Mouse (Mus musculus): ENCODE data around the gene Kazald1.

DNA sequence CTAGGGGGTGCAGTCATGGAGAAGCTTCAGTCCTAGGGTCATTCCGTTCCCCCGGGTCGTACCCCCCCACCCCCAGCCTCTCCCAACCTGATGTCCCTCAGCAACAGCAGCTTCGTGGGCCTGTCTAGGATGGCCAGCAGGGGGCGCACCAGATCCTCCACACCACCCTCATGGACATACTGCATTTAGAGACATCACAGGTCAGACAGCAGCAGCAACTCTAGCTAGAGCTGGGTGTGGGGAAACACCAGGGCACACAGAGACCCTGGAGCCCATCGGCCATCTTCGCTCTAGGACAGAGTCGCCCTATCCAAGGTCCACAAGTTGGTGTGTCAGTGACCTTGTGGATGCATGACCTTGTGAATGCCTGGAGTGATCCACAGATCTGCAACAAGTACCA, 44.9 kb upstream of the Kazald1 start:
- TF ChIP-seq EP300 (IDR thresholded peaks at IDR 0.05; ENCODE audit: insufficient read depth, low read depth, low read length) (no peak), POLR2A (IDR thresholded peaks at IDR 0.05; ENCODE audit: insufficient read depth, low read length) (no peak)
